Mouse (Mus musculus): ENCODE results near the gene Krt26. TPM values are rescaled to one million over a fixed set of nuclear protein-coding genes. Genes with fewer than 3 reads are reported as not detected.

Krt26 gene
- 0.24 and 0.42 TPM in 2 replicates for polyA plus RNA-seq (2014; fragmentation: Nextera tagmentation; extraction: Ambion mirVana)

DNA sequence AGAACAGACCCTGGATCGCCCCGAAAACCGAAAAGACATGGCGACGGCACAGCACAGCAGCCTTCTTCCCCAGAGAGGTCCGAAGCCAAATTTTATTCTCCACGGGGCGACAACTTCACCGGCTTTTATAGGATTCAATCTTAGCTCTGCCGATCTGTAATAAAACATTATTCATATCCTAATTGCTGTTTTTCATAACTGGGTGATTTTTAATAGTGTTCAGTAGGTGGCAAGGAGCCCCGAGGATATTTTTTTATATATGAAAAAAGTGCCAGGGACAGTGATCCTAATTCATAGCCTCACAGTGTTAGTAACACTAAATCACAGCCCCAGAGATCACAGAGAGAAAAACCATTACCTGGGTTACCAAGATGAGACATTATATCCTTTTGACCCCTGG is at the start of gene Krt26:
Gene Krt26 (minus strand): TSS at position 101 of the 400 bp plus-strand sequence.
- ATAC-seq (ENCODE audit: low read depth) = no peak
- Histone ChIP-seq H3K4me1 (ENCODE audit: control insufficient read depth, insufficient read depth, low read length) (no peaks in the 10 kb centered on the region), H3K9ac (ENCODE audit: low read depth, low read length) (no peak within 1 kb of the TSS), H3K27ac (replicated peaks; ENCODE audit: low read depth, low read length) (no peak within 1 kb of the TSS), H3K4me3 (ENCODE audit: low read depth, low read length) (no peak within 1 kb of the TSS), H3K36me3 (ENCODE audit: control insufficient read depth, insufficient read depth, low read length) (no peaks in the 10 kb centered on the region), H3K4me2 (ENCODE audit: low read depth, low read length) (no peak within 1 kb of the TSS), H3K27me3 (replicated peaks; ENCODE audit: control insufficient read depth, insufficient read depth, low read length) (no peaks in the 10 kb centered on the region), H3K9me3 (ENCODE audit: control insufficient read depth, low read length) (no peaks in the 10 kb centered on the region)
- WGBS = 97% methylated on average over 11 of the region's 11 CpGs
- no peak for DNase-seq (ENCODE audit: low spot score)

DNA sequence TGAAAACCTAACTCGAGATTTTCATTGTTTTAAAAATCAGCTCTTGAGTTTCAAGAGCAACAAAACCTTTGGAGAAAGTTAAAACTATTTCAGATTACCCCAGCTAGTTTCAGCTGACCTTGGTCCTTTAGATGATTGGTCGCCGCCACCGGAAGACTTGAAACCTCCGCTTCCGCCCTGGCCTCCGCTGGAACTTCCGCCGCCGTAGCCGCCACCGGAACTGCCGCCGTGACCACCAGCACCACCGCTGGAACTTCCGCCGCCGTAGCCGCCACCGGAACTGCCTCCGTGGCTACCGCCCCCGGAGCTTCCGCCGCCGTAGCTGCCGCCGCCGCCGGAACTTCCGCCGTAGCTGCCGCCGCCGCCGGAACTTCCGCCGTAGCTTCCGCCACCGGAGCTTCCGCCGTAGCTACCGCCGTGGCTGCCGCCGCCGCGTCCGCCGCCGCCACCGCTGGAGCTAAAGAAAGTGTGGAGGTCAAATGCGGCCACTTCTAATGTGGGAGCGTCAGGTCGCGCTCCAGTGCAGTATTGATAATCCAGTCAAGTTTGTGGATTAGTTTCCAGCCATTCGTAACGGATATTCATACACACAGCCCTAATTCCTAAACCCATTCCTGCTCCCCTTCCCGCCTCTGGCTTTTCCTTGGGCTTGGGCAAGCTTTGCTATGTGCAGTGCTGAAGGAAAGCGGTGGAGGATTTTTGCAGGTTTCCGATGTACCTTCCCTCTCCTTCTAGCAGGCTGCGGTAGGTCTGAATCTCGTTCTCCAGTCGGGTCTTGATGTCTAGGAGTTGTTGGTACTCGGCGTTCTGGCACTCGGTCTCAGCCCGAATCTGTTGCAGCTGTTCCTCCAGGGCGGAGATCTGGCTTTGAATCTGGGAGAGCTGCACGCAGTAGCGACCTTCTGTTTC is 48.3 kb upstream of the Krt26 start:
- Histone ChIP-seq H3K4me1 (ENCODE audit: control insufficient read depth, insufficient read depth, low read length) (no peaks in the 10 kb centered on the region), H3K36me3 (ENCODE audit: control insufficient read depth, insufficient read depth, low read length) (no peaks in the 10 kb centered on the region), H3K4me2 (ENCODE audit: low read depth, low read length) (peak overlapping the region; percentile 77), H3K27ac (replicated peaks; ENCODE audit: low read depth, low read length) (peak overlapping the region; percentile 98), H3K9me3 (ENCODE audit: control insufficient read depth, low read length) (no peaks in the 10 kb centered on the region), H3K27me3 (replicated peaks; ENCODE audit: control insufficient read depth, insufficient read depth, low read length) (no peaks in the 10 kb centered on the region; the same call in 1 of the 2 replicates), H3K4me3 (ENCODE audit: low read depth, low read length) (peak overlapping the region; percentile 56), H3K9ac (ENCODE audit: low read depth, low read length) (peak overlapping the region; percentile 75)
- ATAC-seq (ENCODE audit: low read depth) (peak; percentile 88), DNase-seq (ENCODE audit: low spot score) (peak; percentile 92)
- 1% methylated on average over 61 of the region's 71 CpGs for WGBS

DNA sequence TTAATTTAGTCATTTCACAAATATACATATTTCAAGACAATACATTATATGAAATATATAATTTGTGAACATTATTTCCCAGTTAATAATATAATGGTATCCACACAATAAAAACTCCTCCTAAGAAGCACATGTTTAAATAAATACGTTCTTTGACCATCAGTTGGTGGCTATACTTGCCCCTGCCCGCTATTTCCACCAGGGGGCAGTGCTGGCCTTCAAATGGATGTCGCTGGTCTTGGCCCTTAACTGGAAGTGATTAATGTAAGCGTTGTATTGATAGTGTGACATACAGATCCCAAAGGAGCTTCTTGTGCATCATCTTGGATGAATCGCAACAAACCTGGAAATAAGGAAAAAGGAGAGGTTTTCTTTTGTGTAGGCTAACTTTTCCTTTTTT is 41.8 kb upstream of the Krt26 start:
- peaks cover under 1% of the 10 kb centered on the region; the same call in 1 of the 2 replicates for H3K27me3 ChIP-seq (replicated peaks; ENCODE audit: control insufficient read depth, insufficient read depth, low read length)
- H3K4me3 ChIP-seq (ENCODE audit: low read depth, low read length) = no peak overlapping the region
- H3K9me3 ChIP-seq (ENCODE audit: control insufficient read depth, low read length) = no peaks in the 10 kb centered on the region
- no peak overlapping the region for H3K9ac ChIP-seq (ENCODE audit: low read depth, low read length)
- no peaks in the 10 kb centered on the region for H3K36me3 ChIP-seq (ENCODE audit: control insufficient read depth, insufficient read depth, low read length)
- H3K4me2 ChIP-seq (ENCODE audit: low read depth, low read length) = no peak overlapping the region
- ATAC-seq (ENCODE audit: low read depth) = no peak
- no peak overlapping the region for H3K27ac ChIP-seq (replicated peaks; ENCODE audit: low read depth, low read length)
- peak; percentile 61 for DNase-seq (ENCODE audit: low spot score)
- WGBS = 10% methylated on average over 5 of the region's 5 CpGs
- H3K4me1 ChIP-seq (ENCODE audit: control insufficient read depth, insufficient read depth, low read length) = no peaks in the 10 kb centered on the region

DNA sequence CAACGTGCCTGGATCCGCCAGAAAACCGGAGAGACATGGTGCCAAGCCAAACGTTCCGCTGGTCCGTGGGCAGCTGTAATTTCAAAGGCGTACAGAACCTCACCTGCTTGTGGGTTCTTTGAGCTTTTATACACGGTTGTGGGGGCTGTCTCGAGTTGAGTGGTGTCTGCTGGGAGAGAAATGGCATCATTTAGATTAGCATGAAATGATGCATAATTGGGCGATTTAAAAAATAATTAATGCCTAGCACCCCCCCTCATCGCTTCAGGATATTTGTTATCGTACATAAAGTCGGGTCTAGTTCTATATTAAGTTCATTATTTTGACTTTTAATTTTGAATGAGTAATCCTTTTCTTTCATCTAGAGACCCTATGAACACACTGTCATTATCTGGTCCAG is 37.0 kb upstream of the Krt26 start, which contains the start of gene Krt28:
Gene Krt28 (minus strand): TSS at position 101 of the 400 bp plus-strand sequence.
- H3K9me3 ChIP-seq (ENCODE audit: control insufficient read depth, low read length) = no peaks in the 10 kb centered on the region
- H3K27me3 ChIP-seq (replicated peaks; ENCODE audit: control insufficient read depth, insufficient read depth, low read length) = peaks cover 3% of the 10 kb centered on the region; the same call in 1 of the 2 replicates
- H3K27ac ChIP-seq (replicated peaks; ENCODE audit: low read depth, low read length) = no peak within 1 kb of the TSS
- ATAC-seq (ENCODE audit: low read depth) (no peak), DNase-seq (ENCODE audit: low spot score) (no peak)
- H3K9ac ChIP-seq (ENCODE audit: low read depth, low read length) = no peak within 1 kb of the TSS
- no peak within 1 kb of the TSS for H3K4me2 ChIP-seq (ENCODE audit: low read depth, low read length)
- H3K36me3 ChIP-seq (ENCODE audit: control insufficient read depth, insufficient read depth, low read length) = no peaks in the 10 kb centered on the region
- WGBS = 84% methylated on average over 13 of the region's 13 CpGs
- H3K4me3 ChIP-seq (ENCODE audit: low read depth, low read length) = no peak within 1 kb of the TSS
- H3K4me1 ChIP-seq (ENCODE audit: control insufficient read depth, insufficient read depth, low read length) = no peaks in the 10 kb centered on the region

DNA sequence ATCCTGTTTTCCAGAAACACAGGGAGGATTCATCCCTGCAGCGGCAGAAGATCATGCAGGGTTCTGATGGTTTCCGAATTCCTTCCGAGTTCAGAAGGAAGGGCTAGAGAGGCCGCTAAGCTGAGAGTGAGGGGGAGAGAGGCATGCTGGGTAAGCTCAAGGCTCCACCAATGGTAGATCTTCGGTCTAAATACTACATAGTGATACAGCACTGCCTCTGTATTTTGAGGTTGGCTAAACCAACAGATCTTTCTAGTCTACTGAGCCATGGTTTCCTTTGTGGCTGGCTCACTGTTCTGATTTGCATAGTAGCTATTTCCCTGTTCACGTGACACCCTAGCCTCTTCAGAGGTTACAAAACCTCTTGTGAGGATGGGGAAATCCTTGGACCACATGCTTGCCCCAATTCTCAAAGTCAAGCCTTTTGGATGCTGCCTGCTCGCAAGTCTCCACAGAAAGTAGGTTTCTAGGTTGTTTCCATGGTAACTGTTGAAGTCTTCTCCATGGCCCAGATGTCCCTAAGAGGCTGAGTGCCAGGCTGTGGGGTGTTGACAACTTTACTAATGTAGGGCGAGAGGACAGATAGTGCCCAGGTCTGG is 32.2 kb upstream of the Krt26 start:
- no peak overlapping the region for H3K4me3 ChIP-seq (ENCODE audit: low read depth, low read length)
- no peaks in the 10 kb centered on the region for H3K9me3 ChIP-seq (ENCODE audit: control insufficient read depth, low read length)
- H3K36me3 ChIP-seq (ENCODE audit: control insufficient read depth, insufficient read depth, low read length) = no peaks in the 10 kb centered on the region
- peaks cover 3% of the 10 kb centered on the region; the same call in 1 of the 2 replicates for H3K27me3 ChIP-seq (replicated peaks; ENCODE audit: control insufficient read depth, insufficient read depth, low read length)
- 85% methylated on average over 8 of the region's 8 CpGs for WGBS
- DNase-seq (ENCODE audit: low spot score) (no peak), ATAC-seq (ENCODE audit: low read depth) (no peak)
- no peak overlapping the region for H3K27ac ChIP-seq (replicated peaks; ENCODE audit: low read depth, low read length)
- no peak overlapping the region for H3K9ac ChIP-seq (ENCODE audit: low read depth, low read length)
- H3K4me1 ChIP-seq (ENCODE audit: control insufficient read depth, insufficient read depth, low read length) = no peaks in the 10 kb centered on the region
- H3K4me2 ChIP-seq (ENCODE audit: low read depth, low read length) = no peak overlapping the region

DNA sequence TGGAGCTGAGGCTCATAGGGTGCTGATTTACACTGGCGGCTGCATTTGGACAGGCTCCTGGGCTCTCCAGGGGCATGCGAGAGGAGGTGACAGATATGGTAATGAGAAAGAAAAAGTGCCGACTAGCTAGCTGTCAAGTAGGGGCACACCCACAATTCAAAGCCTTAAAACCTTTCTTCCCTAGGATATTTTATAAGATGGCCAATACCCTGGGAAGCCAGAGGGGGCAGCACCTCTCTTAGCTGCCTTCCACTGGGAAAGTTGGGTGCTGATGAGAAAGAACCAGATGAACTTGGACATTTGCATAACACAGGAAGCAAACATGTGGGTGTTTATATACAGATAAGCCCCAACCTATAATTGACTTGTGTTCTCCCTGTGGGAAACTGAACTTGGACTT is 31.5 kb upstream of the Krt26 start:
- ATAC-seq (ENCODE audit: low read depth) (no peak), DNase-seq (ENCODE audit: low spot score) (no peak)
- no peaks in the 10 kb centered on the region; the same call in 1 of the 2 replicates for H3K27me3 ChIP-seq (replicated peaks; ENCODE audit: control insufficient read depth, insufficient read depth, low read length)
- H3K27ac ChIP-seq (replicated peaks; ENCODE audit: low read depth, low read length) = no peak overlapping the region
- no peak overlapping the region for H3K4me2 ChIP-seq (ENCODE audit: low read depth, low read length)
- H3K9ac ChIP-seq (ENCODE audit: low read depth, low read length) = no peak overlapping the region
- H3K4me3 ChIP-seq (ENCODE audit: low read depth, low read length) = no peak overlapping the region
- H3K9me3 ChIP-seq (ENCODE audit: control insufficient read depth, low read length) = no peaks in the 10 kb centered on the region
- H3K36me3 ChIP-seq (ENCODE audit: control insufficient read depth, insufficient read depth, low read length) = no peaks in the 10 kb centered on the region
- WGBS = 9% methylated on average over 3 of the region's 3 CpGs
- H3K4me1 ChIP-seq (ENCODE audit: control insufficient read depth, insufficient read depth, low read length) = no peaks in the 10 kb centered on the region

DNA sequence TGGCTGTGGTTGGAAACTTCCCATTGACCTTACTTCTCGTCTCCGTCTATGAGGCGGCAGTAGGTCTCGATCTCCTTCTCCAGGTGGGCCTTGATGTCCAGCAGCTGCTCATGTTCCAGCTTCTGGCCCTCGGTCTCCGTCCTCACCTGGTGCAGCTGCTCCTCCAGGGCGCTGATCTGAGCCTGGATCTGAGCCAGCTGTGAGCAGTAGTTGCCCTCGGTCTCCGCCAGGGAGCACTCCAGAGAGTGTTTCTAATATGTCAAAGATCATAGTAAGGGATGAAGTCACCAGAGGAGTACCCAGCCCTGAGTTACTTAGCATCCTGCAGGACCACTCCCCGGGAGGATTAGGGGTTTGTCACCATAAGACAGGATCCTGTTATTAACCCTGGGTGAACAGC is 29.0 kb upstream of the Krt26 start:
- H3K4me3 ChIP-seq (ENCODE audit: low read depth, low read length) = no peak overlapping the region
- ATAC-seq (ENCODE audit: low read depth) (no peak), DNase-seq (ENCODE audit: low spot score) (peak; percentile 5)
- no peak overlapping the region for H3K27ac ChIP-seq (replicated peaks; ENCODE audit: low read depth, low read length)
- WGBS = 52% methylated on average over 10 of the region's 10 CpGs
- H3K27me3 ChIP-seq (replicated peaks; ENCODE audit: control insufficient read depth, insufficient read depth, low read length) = no peaks in the 10 kb centered on the region
- no peak overlapping the region for H3K4me2 ChIP-seq (ENCODE audit: low read depth, low read length)
- no peaks in the 10 kb centered on the region for H3K9me3 ChIP-seq (ENCODE audit: control insufficient read depth, low read length)
- H3K36me3 ChIP-seq (ENCODE audit: control insufficient read depth, insufficient read depth, low read length) = no peaks in the 10 kb centered on the region
- H3K4me1 ChIP-seq (ENCODE audit: control insufficient read depth, insufficient read depth, low read length) = no peaks in the 10 kb centered on the region
- H3K9ac ChIP-seq (ENCODE audit: low read depth, low read length) = no peak overlapping the region

DNA sequence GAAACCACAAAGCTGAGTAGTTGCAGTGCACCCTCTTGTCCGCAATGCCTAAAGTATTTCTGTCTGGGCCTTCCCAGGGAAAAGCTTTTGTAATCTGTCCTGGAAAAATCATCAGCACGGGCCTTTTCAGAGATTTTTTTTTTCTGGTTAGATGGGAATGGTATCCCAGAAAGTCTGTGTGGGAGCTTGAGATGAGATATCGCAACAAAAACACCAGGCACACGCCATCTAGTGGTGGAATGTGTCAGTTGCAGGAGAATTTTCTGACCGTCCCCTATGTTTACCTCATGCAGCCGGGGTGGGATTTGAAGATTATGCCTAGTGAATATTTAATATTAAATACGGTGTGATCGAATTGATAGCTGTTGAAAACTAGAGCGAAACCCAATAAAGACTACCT is 26.6 kb upstream of the Krt26 start:
- no peak for ATAC-seq (ENCODE audit: low read depth)
- H3K27ac ChIP-seq (replicated peaks; ENCODE audit: low read depth, low read length) = no peak overlapping the region
- no peaks in the 10 kb centered on the region for H3K9me3 ChIP-seq (ENCODE audit: control insufficient read depth, low read length)
- no peaks in the 10 kb centered on the region for H3K4me1 ChIP-seq (ENCODE audit: control insufficient read depth, insufficient read depth, low read length)
- no peak overlapping the region for H3K4me3 ChIP-seq (ENCODE audit: low read depth, low read length)
- peak; percentile 42 for DNase-seq (ENCODE audit: low spot score)
- no peak overlapping the region for H3K4me2 ChIP-seq (ENCODE audit: low read depth, low read length)
- no peaks in the 10 kb centered on the region for H3K36me3 ChIP-seq (ENCODE audit: control insufficient read depth, insufficient read depth, low read length)
- WGBS = 23% methylated on average over 9 of the region's 9 CpGs
- no peaks in the 10 kb centered on the region for H3K27me3 ChIP-seq (replicated peaks; ENCODE audit: control insufficient read depth, insufficient read depth, low read length)
- no peak overlapping the region for H3K9ac ChIP-seq (ENCODE audit: low read depth, low read length)
